11 mouse cellular contexts compared by ENCODE assay signal in the genomic region with DNA sequence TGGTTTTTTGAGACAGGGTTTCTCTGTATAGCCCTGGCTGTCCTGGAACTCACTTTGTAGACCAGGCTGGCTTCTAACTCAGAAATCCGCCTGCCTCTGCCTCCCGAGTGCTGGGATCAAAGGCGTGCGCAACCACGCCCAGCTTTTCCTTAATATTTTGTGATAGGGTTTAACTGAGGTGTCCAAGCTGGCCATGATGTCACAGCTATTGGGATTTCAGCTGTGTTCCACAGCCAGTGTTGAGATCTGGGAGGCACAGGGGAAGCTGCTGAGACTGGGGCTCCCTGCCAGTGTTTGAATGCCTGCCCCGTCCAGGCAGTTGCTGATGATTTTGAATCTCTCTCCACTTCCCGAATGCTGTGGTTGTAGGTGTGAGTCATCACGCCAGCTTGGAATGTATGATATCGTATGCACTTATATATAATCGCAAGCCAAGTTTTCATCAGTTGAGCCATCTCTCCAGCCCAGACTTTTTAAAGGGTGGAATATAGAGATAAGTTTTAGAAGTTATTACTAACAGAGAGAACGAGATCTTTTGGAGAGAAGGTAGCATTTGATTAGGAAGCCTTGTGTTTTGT. TPM values are rescaled to one million over a fixed set of nuclear protein-coding genes. Genes with fewer than 3 reads are reported as not detected.
DNase-seq lines count a peak whose midpoint lies in the region; ATAC-seq and TF ChIP-seq lines count a peak whose summit lies in the region.
"Had no signal": no experiment of that assay in that cellular context is flagged by ENCODE, and none has a peak within 500 bp of the region (broad histone marks: within the 10 kb centered on the region; RNA-seq: fewer than 3 reads in every experiment).

No protein-coding gene starts in this region.

- peak; percentile 20 for DNase-seq in lung, postnatal 10 days
- no peak for DNase-seq in lung, adult 2 months
- DNase-seq in left cerebral cortex, postnatal 25 days (ENCODE audit: low spot score in 2 of 2), result peak; percentile 35 to 83
- DNase-seq in right cerebral cortex, postnatal 36 days (ENCODE audit: low spot score in 2 of 2), result peak; percentile 18 to 32
- no peak for DNase-seq in yolk sac, embryonic 10.5 days (ENCODE audit: low spot score)
- DNase-seq in ovary, postnatal 36 days (ENCODE audit: low spot score), result no peak
- DNase-seq in kidney, postnatal 4 days, result no peak
- DNase-seq: forebrain, postnatal 0 days; kidney, postnatal 36 days had no signal

- intact Hi-C loops in left cerebral cortex, postnatal 25 days (cut with DNase I), result no loop called here

- H3K4me3 ChIP-seq in lung, adult 2 months (replicated peaks; ENCODE audit: extremely low read depth, low read depth, low read length), result no peak overlapping the region
- H3K4me3 ChIP-seq: midbrain, embryonic 13.5 days had no signal

- WGBS in lung, adult 2 months, result 68% methylated on average over 11 of the region's 11 CpGs

- no peak for TF ChIP-seq CTCF in lung, adult 2 months (IDR thresholded peaks at IDR 0.05; ENCODE audit: insufficient read depth, low read length)

- no peak for TF ChIP-seq POLR2A in lung, adult 2 months (IDR thresholded peaks at IDR 0.05; ENCODE audit: borderline replicate concordance, extremely low read depth, low read depth, low read length)

- peaks cover 6% of the 10 kb centered on the region for H3K4me1 ChIP-seq in lung, adult 2 months (ENCODE audit: control insufficient read depth, insufficient read depth, low read length)

- ATAC-seq in erythroblast, adult 5-6 weeks (replicated peaks; ENCODE audit: low FRiP score, poor library complexity, severe bottlenecking), result peak; percentile 58; the same call in 1 of the 2 replicates
- ATAC-seq: forebrain, postnatal 0 days; midbrain, embryonic 13.5 days had no signal

RNA-seq across cellular contexts. Expression of a gene that starts 27.4 kb away (rescaled TPM):
- 8.8 and 12.7 TPM in 2 replicates for polyA plus RNA-seq in lung, adult 2 months (2012; rRNA removed)
- 5.6 and 8.5 TPM in 2 replicates for total RNA-seq in erythroblast, adult 5-6 weeks (2015; ENCODE audit: low replicate concordance)
- 2.9 and 9.5 TPM in 2 replicates for total RNA-seq in erythroblast, adult 5-6 weeks (2017; ENCODE audit: low replicate concordance)
- 10 to 100 TPM; 54.6 to 57.5 TPM for total RNA-seq in left cerebral cortex, postnatal 25 days (2021)

RNA-seq across cellular contexts. Expression of a gene that starts 55.8 kb away (rescaled TPM):
- polyA plus RNA-seq in lung, adult 2 months (2012; rRNA removed), result 22.5 and 24.1 TPM in 2 replicates
- not detected in 2 replicates for total RNA-seq in erythroblast, adult 5-6 weeks (2015; ENCODE audit: low replicate concordance)
- 0.17 and 0.56 TPM in 2 replicates for total RNA-seq in erythroblast, adult 5-6 weeks (2017; ENCODE audit: low replicate concordance)
- total RNA-seq in left cerebral cortex, postnatal 25 days (2021), result 10 to 100 TPM; 30.7 to 35.7 TPM

Comparison
In these comparisons a context has a peak if more than half of its experiments do, and no peak if none do; other contexts are left out.
1. DNase-seq: peak in lung, postnatal 10 days (single experiment), left cerebral cortex, postnatal 25 days (2 of 2) and right cerebral cortex, postnatal 36 days (2 of 2); none in lung, adult 2 months (single experiment), yolk sac, embryonic 10.5 days (single experiment), ovary, postnatal 36 days (single experiment) and kidney, postnatal 4 days (0 of 2).
2. RNA of a gene that starts 27.4 kb away (total RNA-seq): 54.6 to 57.5 TPM in left cerebral cortex, postnatal 25 days; 2.9 to 9.5 TPM in erythroblast, adult 5-6 weeks; every median in the first group is over 4 times any median in the second.
3. RNA of a gene that starts 55.8 kb away (total RNA-seq): 30.7 to 35.7 TPM in left cerebral cortex, postnatal 25 days; 0.17 to 0.56 TPM in erythroblast, adult 5-6 weeks; every median in the first group is over 10 times any median in the second.